Mouse (Mus musculus): ENCODE results near the gene Tfb1m.
A peak's percentile ranks its signal among the peaks of the same experiment; 100 is the strongest.

The Tfb1m gene

GRCm38 (mm10) chr17:3557331-3558311 is at the start of gene Tfb1m:
Tfb1m (minus strand) TSS chr17:3557781.
- peak; percentile 99 for DNase-seq (ENCODE audit: low read depth, low spot score)

- no peak for DNase-seq (ENCODE audit: low read depth, low spot score)
These were observed 45.5 kb upstream of the Tfb1m start for GRCm38 (mm10) chr17:3602954-3603672.

GRCm38 (mm10) chr17:3598393-3598792 is 40.8 kb upstream of the Tfb1m start:
- no peak for DNase-seq (ENCODE audit: low read depth, low spot score)

GRCm38 (mm10) chr17:3597866-3598265 is 40.3 kb upstream of the Tfb1m start:
- no peak for DNase-seq (ENCODE audit: low read depth, low spot score)

GRCm38 (mm10) chr17:3597130-3597529 is 39.5 kb upstream of the Tfb1m start:
- no peak for DNase-seq (ENCODE audit: low read depth, low spot score)

GRCm38 (mm10) chr17:3570876-3571275 is 13.3 kb upstream of the Tfb1m start:
- peak; percentile 66 for DNase-seq (ENCODE audit: low read depth, low spot score)

- peak; percentile 71 for DNase-seq (ENCODE audit: low read depth, low spot score)
These were observed 4.8 kb upstream of the Tfb1m start for GRCm38 (mm10) chr17:3562405-3562804.

- DNase-seq (ENCODE audit: low read depth, low spot score) = no peak
These were observed 3.0 kb upstream of the Tfb1m start for GRCm38 (mm10) chr17:3560534-3560933.

GRCm38 (mm10) chr17:3558356-3558870 is 832 bp upstream of the Tfb1m start:
- peak; percentile 9 for DNase-seq (ENCODE audit: low read depth, low spot score)

GRCm38 (mm10) chr17:3556251-3556650 is 1.3 kb downstream of the Tfb1m start:
- no peak for DNase-seq (ENCODE audit: low read depth, low spot score)

- DNase-seq (ENCODE audit: low read depth, low spot score) = no peak
These were observed 9.9 kb downstream of the Tfb1m start for GRCm38 (mm10) chr17:3547725-3548124.

GRCm38 (mm10) chr17:3541033-3541432 is 16.5 kb downstream of the Tfb1m start:
- no peak for DNase-seq (ENCODE audit: low read depth, low spot score)

GRCm38 (mm10) chr17:3540304-3540703 is 17.3 kb downstream of the Tfb1m start:
- no peak for DNase-seq (ENCODE audit: low read depth, low spot score)

- peak; percentile 53 for DNase-seq (ENCODE audit: low read depth, low spot score)
These were observed 24.2 kb downstream of the Tfb1m start for GRCm38 (mm10) chr17:3533425-3533824.

GRCm38 (mm10) chr17:3532254-3532653 is 25.3 kb downstream of the Tfb1m start, which contains the start of gene Cldn20:
Cldn20 (plus strand) TSS chr17:3532554.
- no peak for DNase-seq (ENCODE audit: low read depth, low spot score)

- no peak for DNase-seq (ENCODE audit: low read depth, low spot score)
These were observed 25.9 kb downstream of the Tfb1m start for GRCm38 (mm10) chr17:3531641-3532040.

- peak; percentile 80 for DNase-seq (ENCODE audit: low read depth, low spot score)
These were observed 27.0 kb downstream of the Tfb1m start for GRCm38 (mm10) chr17:3530549-3530948.

- no peak for DNase-seq (ENCODE audit: low read depth, low spot score)
These were observed 28.1 kb downstream of the Tfb1m start for GRCm38 (mm10) chr17:3529523-3529922.

- DNase-seq (ENCODE audit: low read depth, low spot score) = no peak
These were observed 29.6 kb downstream of the Tfb1m start for GRCm38 (mm10) chr17:3527841-3528471.

- no peak for DNase-seq (ENCODE audit: low read depth, low spot score)
These were observed 37.2 kb downstream of the Tfb1m start for GRCm38 (mm10) chr17:3520344-3520743.

- DNase-seq (ENCODE audit: low read depth, low spot score) = peak; percentile 61
These were observed 41.2 kb downstream of the Tfb1m start for GRCm38 (mm10) chr17:3516406-3516805.

- no peak for DNase-seq (ENCODE audit: low read depth, low spot score)
These were observed 41.7 kb downstream of the Tfb1m start for GRCm38 (mm10) chr17:3515851-3516250.

Measured in ZHBTc4 (cell line).